1 mouse cellular context compared by ENCODE assay signal in the genomic region with DNA sequence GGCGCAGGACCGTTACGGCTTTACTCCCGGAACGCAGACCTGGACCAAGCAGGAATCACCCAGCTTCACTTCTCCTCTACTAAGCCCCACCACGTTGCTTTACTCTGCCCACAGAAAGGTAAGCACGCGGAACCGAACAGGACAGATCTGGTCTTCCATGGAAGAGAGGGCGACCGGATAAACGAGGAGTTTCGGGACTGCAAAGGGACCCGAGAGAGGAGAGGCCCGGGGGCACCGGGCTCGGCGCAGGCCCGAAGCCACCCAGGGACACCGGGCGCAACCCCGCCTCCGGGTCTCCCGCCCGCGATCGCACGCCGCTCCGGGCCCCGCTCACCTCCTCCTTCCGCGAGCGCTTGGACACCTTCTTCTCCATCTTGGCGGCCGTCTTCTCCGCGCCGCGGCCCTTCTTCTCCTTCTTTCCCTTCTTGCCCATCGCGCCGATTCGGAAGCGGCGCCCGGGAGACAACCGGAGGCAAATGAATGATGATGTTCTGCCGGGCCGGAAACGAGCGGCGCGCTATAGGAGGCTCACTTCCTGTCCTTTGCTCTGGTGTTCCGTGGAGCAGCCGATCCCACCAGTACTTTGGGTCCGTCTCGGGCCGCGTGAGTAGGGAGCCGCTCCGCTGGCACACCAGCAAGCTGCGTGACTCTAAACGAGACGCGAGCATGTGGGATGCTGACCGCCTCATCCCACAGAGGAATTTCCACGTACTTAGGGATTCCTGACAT.
TF ChIP-seq lines count a peak whose summit lies in the region.

Gene Klhdc4, minus strand, starts transcription at position 522 of the 729 bp plus-strand sequence.

TF ChIP-seq in MEL, 35 proteins besides CTCF, POLR2A, EP300 and RAD21 (continued from another document):
- peak; percentile 5; the same call in 1 of the 2 replicates for TF ChIP-seq MYB (IDR thresholded peaks at IDR 0.05; ENCODE audit: low read depth, low read length)
- peak; percentile 90 for TF ChIP-seq KAT2A (conservative IDR thresholded peaks at IDR 0.05; ENCODE audit: low read depth, low read length)
